ENCODE assay signal across 8 mouse cellular contexts in genomic region chr19:5796573-5797111, GRCm38 (mm10). TPM values are rescaled to one million over a fixed set of nuclear protein-coding genes. Genes with fewer than 3 reads are reported as not detected.
DNase-seq lines count a peak whose midpoint lies in the region; ATAC-seq and TF ChIP-seq lines count a peak whose summit lies in the region.

No protein-coding gene starts in this region.

- 77% methylated on average over 7 of the region's 7 CpGs for WGBS in spleen, adult 2 months
- 76% methylated on average over 7 of the region's 7 CpGs for WGBS in limb, embryonic 12.5 days
- WGBS in stomach, embryonic 14.5 days, result 58% methylated on average over 7 of the region's 7 CpGs

- peaks cover 12% of the 10 kb centered on the region for H3K4me1 ChIP-seq in spleen, adult 2 months (ENCODE audit: control insufficient read depth, insufficient read depth, insufficient read length)
- H3K4me1 ChIP-seq in limb, embryonic 12.5 days (replicated peaks), result peaks cover 33% of the 10 kb centered on the region
- peaks cover 17% of the 10 kb centered on the region for H3K4me1 ChIP-seq in stomach, embryonic 14.5 days (ENCODE audit: control insufficient read depth, insufficient read depth, low read length)

- no peak for ATAC-seq in limb, embryonic 12.5 days (ENCODE audit: insufficient number of reproducible peaks, insufficient read depth, low FRiP score, low TSS enrichment, low read depth)
- no peak for ATAC-seq in stomach, embryonic 14.5 days (ENCODE audit: insufficient number of reproducible peaks, insufficient read depth, low FRiP score, low read depth)

- DNase-seq in adrenal gland, postnatal 14 days, result peak; percentile 16
- DNase-seq in adrenal gland, postnatal 36 days, result no peak
- no peak for DNase-seq in spleen, adult 2 months (ENCODE audit: low read depth in 1 of 2, low spot score in 2 of 2)
- DNase-seq in spleen, adult 12 weeks (ENCODE audit: low spot score), result no peak
- no peak for DNase-seq in left cerebral cortex, adult 9 months (ENCODE audit: low spot score in 2 of 2)
- no peak for DNase-seq in cerebellum, postnatal 14 days

- peaks cover 46% of the 10 kb centered on the region for H3K36me3 ChIP-seq in spleen, adult 2 months (ENCODE audit: control insufficient read depth, insufficient read depth, low read length)
- peaks cover 45% of the 10 kb centered on the region for H3K36me3 ChIP-seq in limb, embryonic 12.5 days
- peaks cover 53% of the 10 kb centered on the region for H3K36me3 ChIP-seq in stomach, embryonic 14.5 days (ENCODE audit: control insufficient read depth, insufficient read depth, low read length)

- H3K4me2 ChIP-seq in limb, embryonic 12.5 days, result peak overlapping the region; percentile 94
- peak overlapping the region; percentile 95 for H3K4me2 ChIP-seq in stomach, embryonic 14.5 days (replicated peaks; ENCODE audit: low read depth, low read length)

- peak overlapping the region; percentile 6; the same call in 1 of the 2 replicates for H3K27ac ChIP-seq in spleen, adult 2 months (ENCODE audit: insufficient read depth, low read length)
- peak overlapping the region; percentile 73; the same call in 1 of the 2 replicates for H3K27ac ChIP-seq in limb, embryonic 12.5 days
- peak overlapping the region; percentile 28; the same call in 1 of the 2 replicates for H3K27ac ChIP-seq in stomach, embryonic 14.5 days (ENCODE audit: low read length)

- no peaks in the 10 kb centered on the region for H3K9me3 ChIP-seq in limb, embryonic 12.5 days
- H3K9me3 ChIP-seq in stomach, embryonic 14.5 days (ENCODE audit: control insufficient read depth, low read depth, low read length), result no peaks in the 10 kb centered on the region

- no peaks in the 10 kb centered on the region for H3K27me3 ChIP-seq in spleen, adult 2 months (ENCODE audit: control insufficient read depth, insufficient read depth, low read length)
- H3K27me3 ChIP-seq in limb, embryonic 12.5 days, result no peaks in the 10 kb centered on the region
- H3K27me3 ChIP-seq in stomach, embryonic 14.5 days (ENCODE audit: control insufficient read depth, insufficient read depth, low read length), result no peaks in the 10 kb centered on the region

- peak overlapping the region; percentile 86; the same call in 1 of the 2 replicates for H3K9ac ChIP-seq in limb, embryonic 12.5 days (replicated peaks)
- H3K9ac ChIP-seq in stomach, embryonic 14.5 days (replicated peaks; ENCODE audit: low read depth, low read length), result peak overlapping the region; percentile 98; the same call in 1 of the 2 replicates

- TF ChIP-seq CTCF in spleen, adult 2 months (IDR thresholded peaks at IDR 0.05; ENCODE audit: extremely low read depth, insufficient read depth, insufficient read length, insufficient replicate concordance), result no peak

- TF ChIP-seq POLR2A in spleen, adult 2 months (IDR thresholded peaks at IDR 0.05; ENCODE audit: low read depth, low read length), result no peak

- H3K4me3 ChIP-seq in spleen, adult 2 months (ENCODE audit: extremely low read depth, insufficient read depth, insufficient read length), result no peak overlapping the region
- H3K4me3 ChIP-seq in limb, embryonic 12.5 days (replicated peaks), result peak overlapping the region; percentile 75
- H3K4me3 ChIP-seq in stomach, embryonic 14.5 days (ENCODE audit: low read depth, low read length), result peak overlapping the region; percentile 92

RNA-seq across cellular contexts. Expression of gene Scyl1, which starts 25.4 kb away (rescaled TPM):
- 87.4 and 92.1 TPM in 2 replicates for total RNA-seq in adrenal gland, postnatal 14 days (2021)
- total RNA-seq in adrenal gland, postnatal 36 days (2021), result 100 to 1,000 TPM; 103 to 107 TPM
- polyA plus RNA-seq in spleen, adult 2 months (2012; rRNA removed), result 65.4 and 68.0 TPM in 2 replicates
- polyA plus RNA-seq in limb, embryonic 12.5 days (2016; fragmentation: Nextera tagmentation; extraction: Ambion mirVana), result 74.9 and 78.0 TPM in 2 replicates
- polyA plus RNA-seq in stomach, embryonic 14.5 days (2014; fragmentation: Nextera tagmentation; extraction: Ambion mirVana), result 67.6 and 72.1 TPM in 2 replicates

RNA-seq across cellular contexts. Expression of gene Ltbp3, which starts 55.9 kb away (rescaled TPM):
- 212 and 214 TPM in 2 replicates for total RNA-seq in adrenal gland, postnatal 14 days (2021)
- 100 to 1,000 TPM; 222 to 305 TPM for total RNA-seq in adrenal gland, postnatal 36 days (2021)
- 22.5 and 25.8 TPM in 2 replicates for polyA plus RNA-seq in spleen, adult 2 months (2012; rRNA removed)
- 17.0 and 30.3 TPM in 2 replicates for polyA plus RNA-seq in limb, embryonic 12.5 days (2016; fragmentation: Nextera tagmentation; extraction: Ambion mirVana)
- polyA plus RNA-seq in stomach, embryonic 14.5 days (2014; fragmentation: Nextera tagmentation; extraction: Ambion mirVana), result 33.8 and 35.2 TPM in 2 replicates

Comparison
In these comparisons a context has a peak if more than half of its experiments do, and no peak if none do; other contexts are left out.
1. H3K27ac ChIP-seq: peak in every context shown above with its lines; median percentile 73 in limb, embryonic 12.5 days; 28 in stomach, embryonic 14.5 days; 6 in spleen, adult 2 months.